Mouse (Mus musculus): ENCODE results near the gene Cyp2b13. TPM values are rescaled to one million over a fixed set of nuclear protein-coding genes. Genes with fewer than 3 reads are reported as not detected.
"Not testable (repeated sequence)": the region's sequence is repeated elsewhere in the genome, so short reads cannot be mapped to it uniquely, and the experiment has no call there.

Cyp2b13 gene
- polyA plus RNA-seq (2012; rRNA removed) = 0.77 TPM in 1 of 2 replicates, not detected in the other

DNA sequence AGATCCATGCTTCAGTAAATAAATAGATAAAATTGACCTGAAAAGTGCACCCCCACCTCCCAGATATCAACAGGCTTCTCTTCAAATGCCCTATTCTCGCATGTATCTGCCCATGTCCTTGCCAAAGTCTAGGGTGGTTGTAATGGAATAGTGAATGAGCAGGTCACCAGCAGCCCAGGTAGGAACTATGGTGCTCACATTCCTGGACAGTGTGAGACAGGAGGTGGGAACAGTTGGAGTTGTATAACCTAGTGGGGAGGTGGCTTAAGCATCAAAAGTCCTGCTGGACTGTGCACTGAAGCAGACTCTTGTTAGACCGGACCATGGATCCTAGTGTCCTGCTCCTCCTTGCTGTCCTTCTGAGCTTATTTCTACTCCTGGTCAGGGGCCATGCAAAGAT, at the start of gene Cyp2b13:
Cyp2b13 (plus strand) TSS at position 301 of the 400 bp plus-strand sequence.
- not testable (repeated sequence) for DNase-seq; H3K4me1 ChIP-seq (ENCODE audit: control insufficient read depth, insufficient read depth, low read length); H3K4me3 ChIP-seq (replicated peaks; ENCODE audit: extremely low read depth, low read depth, low read length)
- whole genome bisulfite sequencing = 81% methylated on average over 2 of the region's 2 CpGs

DNA sequence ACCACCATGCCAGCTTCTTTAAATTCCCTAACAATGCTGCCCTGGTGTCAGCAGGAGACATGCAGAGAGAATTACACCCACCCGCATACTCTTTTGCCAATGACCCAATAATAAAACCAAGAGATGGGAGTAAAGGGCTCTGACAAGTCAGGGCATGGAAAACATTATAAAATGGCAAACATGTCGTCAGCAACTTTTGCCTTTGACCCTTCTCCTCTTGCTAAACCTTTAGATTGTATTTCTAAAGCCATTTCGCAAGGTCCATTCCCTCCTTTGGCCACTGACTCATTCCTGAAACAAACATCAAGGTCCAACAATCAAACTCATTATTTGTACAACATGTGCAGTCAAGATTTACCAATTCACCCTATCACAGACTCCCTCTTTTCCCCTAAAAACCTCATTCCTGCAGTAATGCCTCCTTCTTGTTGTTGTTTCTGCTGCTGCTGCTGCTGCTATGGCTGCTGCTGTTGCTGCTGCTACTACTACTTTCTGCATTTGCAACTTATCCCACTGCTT, 41.4 kb upstream of the Cyp2b13 start:
- 83% methylated on average over 1 of the region's 3 CpGs for WGBS
- DNase-seq; H3K4me1 ChIP-seq (ENCODE audit: control insufficient read depth, insufficient read depth, low read length); H3K4me3 ChIP-seq (replicated peaks; ENCODE audit: extremely low read depth, low read depth, low read length): not testable (repeated sequence)

DNA sequence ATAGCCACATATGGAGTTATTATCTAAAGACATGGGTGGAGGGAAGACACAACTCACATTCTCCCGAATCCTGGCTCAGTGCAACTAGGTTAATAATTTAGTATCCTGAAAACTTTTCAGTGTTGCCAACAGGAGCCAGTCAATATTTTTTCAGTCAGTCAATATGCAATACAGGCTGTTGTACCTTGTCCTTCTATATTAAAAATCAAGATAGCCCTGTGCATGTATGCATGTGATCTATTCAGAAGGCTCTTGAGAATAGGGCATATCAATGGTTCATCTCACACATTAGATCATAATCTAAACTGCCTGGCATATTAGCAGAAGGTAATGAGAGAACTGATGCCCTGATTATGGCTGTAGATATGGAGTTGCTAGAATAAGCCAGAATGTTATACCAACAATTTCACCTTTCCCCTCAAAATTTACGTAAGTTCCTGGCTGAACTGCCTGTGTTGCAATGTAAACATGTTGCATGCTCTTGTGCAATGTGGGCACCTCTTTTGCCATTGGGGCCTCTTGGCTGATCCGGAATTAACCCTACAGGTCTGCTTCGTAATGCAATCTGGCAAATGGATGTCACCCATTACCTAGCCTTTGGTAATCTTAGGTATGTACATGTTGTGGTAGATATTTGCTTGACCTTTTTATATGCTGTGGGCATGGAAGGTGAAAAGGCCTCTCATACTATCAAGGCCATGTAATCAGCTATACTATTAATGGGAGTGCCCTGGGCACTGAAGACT, 6.2 kb upstream of the Cyp2b13 start:
- whole genome bisulfite sequencing = 64% methylated on average over 4 of the region's 4 CpGs
- not testable (repeated sequence) for DNase-seq

DNA sequence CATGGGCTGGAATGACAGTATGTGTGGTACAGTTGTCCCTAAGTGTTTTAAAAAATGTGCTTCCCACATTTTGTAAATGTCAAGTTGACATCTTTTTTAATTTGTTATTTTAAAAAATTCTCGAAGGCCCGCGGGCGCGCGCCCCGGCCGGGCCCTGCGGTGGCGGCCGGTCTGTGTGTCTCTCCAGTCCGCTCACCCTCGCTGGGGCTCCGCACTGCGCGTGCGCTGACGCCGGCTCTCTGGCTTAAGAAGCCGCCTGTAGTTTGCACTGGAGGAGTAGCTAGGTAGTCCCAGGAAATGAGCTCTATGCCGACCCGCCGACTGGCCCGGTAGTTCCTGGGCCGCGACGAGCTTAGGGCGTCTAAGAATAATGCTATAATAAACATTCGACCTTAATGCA, 10.4 kb downstream of the Cyp2b13 start:
- H3K4me1 ChIP-seq (ENCODE audit: control insufficient read depth, insufficient read depth, low read length); H3K4me3 ChIP-seq (replicated peaks; ENCODE audit: extremely low read depth, low read depth, low read length); DNase-seq: not testable (repeated sequence)
- 61% methylated on average over 29 of the region's 29 CpGs for WGBS

More for the DNA sequence above, 6.2 kb upstream of the Cyp2b13 start:
- not testable (repeated sequence) for H3K4me3 ChIP-seq (replicated peaks; ENCODE audit: extremely low read depth, low read depth, low read length); H3K4me1 ChIP-seq (ENCODE audit: control insufficient read depth, insufficient read depth, low read length)

DNA sequence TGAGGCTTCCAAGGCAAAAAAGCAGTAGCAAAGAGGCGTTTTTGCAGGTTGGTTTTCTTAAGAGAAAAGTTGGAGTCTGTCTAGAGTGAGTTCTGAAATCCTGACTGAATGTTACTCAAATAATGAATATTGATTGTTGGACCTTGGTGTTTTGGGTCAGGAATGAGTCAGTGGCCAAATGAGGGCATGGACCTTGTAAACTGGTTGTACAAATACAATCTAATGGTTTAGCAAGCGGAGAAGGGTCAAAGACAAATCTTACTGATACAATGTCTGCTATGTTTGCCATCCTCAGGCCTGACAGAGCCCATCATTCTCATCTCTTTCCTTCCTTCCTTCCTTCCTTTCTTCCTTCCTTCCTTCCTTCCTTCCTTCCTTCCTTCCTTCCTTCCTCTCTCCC, 21.3 kb downstream of the Cyp2b13 start:
- WGBS = 44% methylated on average over 2 of the region's 2 CpGs
- Histone ChIP-seq H3K4me1 (ENCODE audit: control insufficient read depth, insufficient read depth, low read length) (no peaks in the 10 kb centered on the region), H3K4me3 (replicated peaks; ENCODE audit: extremely low read depth, low read depth, low read length) (no peak overlapping the region)
- no peak for DNase-seq
- TF ChIP-seq POLR2A (IDR thresholded peaks at IDR 0.05; ENCODE audit: borderline replicate concordance, extremely low read depth, low read depth, low read length) = no peak
- TF ChIP-seq CTCF (IDR thresholded peaks at IDR 0.05; ENCODE audit: insufficient read depth, low read length) = no peak

DNA sequence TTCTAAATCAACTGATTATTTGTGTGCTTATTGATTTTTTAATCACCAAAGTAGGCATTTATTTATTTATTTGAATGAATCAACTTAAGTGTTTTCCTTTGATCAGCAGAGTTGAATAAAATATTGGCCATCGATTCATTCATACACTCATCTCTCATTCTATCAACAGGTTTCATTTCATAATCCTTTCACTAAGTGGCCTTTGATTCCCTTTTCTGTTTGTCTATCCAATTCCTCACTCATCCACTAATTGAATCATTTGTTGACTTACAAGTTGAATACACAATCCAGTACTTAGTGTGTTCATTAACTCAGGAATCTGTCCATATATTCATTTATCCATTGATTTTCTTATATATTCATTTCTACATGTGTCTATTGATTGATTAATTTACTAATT, 26.1 kb downstream of the Cyp2b13 start:
- TF ChIP-seq POLR2A (IDR thresholded peaks at IDR 0.05; ENCODE audit: borderline replicate concordance, extremely low read depth, low read depth, low read length) (no peak), CTCF (IDR thresholded peaks at IDR 0.05; ENCODE audit: insufficient read depth, low read length) (no peak)
- Histone ChIP-seq H3K4me1 (ENCODE audit: control insufficient read depth, insufficient read depth, low read length) (no peaks in the 10 kb centered on the region), H3K4me3 (replicated peaks; ENCODE audit: extremely low read depth, low read depth, low read length) (no peak overlapping the region)
- DNase-seq = no peak
- 86% methylated on average over 1 of the region's 1 CpGs for WGBS

DNA sequence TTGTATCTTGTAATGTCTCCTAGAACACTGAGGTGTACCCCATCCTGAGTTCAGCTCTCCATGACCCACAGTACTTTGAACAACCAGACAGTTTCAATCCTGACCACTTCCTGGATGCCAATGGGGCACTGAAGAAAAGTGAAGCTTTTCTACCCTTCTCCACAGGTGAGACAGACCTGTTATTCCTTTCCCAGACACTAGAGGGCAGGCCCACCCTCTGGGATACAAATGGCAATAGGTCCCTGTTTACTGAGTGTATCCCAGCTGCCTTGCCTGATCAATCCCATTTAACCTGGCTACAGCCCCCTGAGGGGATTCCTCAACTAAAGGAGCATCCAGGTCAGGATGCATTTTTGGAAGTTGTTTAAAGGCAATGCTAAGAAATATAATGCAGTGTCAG, 27.3 kb downstream of the Cyp2b13 start:
- H3K4me3 ChIP-seq (replicated peaks; ENCODE audit: extremely low read depth, low read depth, low read length); DNase-seq; H3K4me1 ChIP-seq (ENCODE audit: control insufficient read depth, insufficient read depth, low read length): not testable (repeated sequence)

DNA sequence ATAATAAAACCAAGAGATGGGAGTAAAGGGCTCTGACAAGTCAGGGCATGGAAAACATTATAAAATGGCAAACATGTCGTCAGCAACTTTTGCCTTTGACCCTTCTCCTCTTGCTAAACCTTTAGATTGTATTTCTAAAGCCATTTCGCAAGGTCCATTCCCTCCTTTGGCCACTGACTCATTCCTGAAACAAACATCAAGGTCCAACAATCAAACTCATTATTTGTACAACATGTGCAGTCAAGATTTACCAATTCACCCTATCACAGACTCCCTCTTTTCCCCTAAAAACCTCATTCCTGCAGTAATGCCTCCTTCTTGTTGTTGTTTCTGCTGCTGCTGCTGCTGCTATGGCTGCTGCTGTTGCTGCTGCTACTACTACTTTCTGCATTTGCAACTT, 78.3 kb downstream of the Cyp2b13 start:
- no CpG with 5 or more reads among the region's 2 CpGs for WGBS
- not testable (repeated sequence) for DNase-seq; H3K4me1 ChIP-seq (ENCODE audit: control insufficient read depth, insufficient read depth, low read length); H3K4me3 ChIP-seq (replicated peaks; ENCODE audit: extremely low read depth, low read depth, low read length)

DNA sequence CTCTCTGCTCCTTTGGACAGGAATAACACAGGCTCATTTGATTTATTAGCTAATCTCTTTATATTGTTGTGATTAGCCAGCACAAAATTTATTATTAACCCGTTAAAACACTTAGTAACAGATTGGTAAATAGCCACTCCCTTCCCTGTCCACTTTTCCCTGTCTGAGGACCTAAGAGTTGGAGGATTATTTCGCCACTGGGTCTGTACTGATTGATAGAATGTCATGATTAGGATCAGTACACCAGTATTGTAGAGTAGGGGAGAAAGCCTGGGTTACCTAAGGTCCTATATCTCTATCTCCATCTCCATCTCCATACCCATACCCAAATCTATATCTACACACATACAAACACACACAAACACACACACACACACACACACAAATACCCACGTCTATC, 82.4 kb downstream of the Cyp2b13 start:
- not testable (repeated sequence) for DNase-seq; H3K4me3 ChIP-seq (replicated peaks; ENCODE audit: extremely low read depth, low read depth, low read length); H3K4me1 ChIP-seq (ENCODE audit: control insufficient read depth, insufficient read depth, low read length)
- WGBS = 75% methylated on average over 1 of the region's 3 CpGs

Other genes starting within 250 kb of the Cyp2b13 start
- gene Cyp2s1, start 244.6 kb upstream of the Cyp2b13 start, polyA plus RNA-seq (2012; rRNA removed) = 116 and 135 TPM in 2 replicates
- 120 and 161 TPM in 2 replicates for gene Cyp2b10, start 163.9 kb upstream of the Cyp2b13 start, polyA plus RNA-seq (2012; rRNA removed)
- not detected in 2 replicates for gene Cyp2b9, start 111.9 kb downstream of the Cyp2b13 start, polyA plus RNA-seq (2012; rRNA removed)
- gene Vmn1r184, start 198.8 kb downstream of the Cyp2b13 start, polyA plus RNA-seq (2012; rRNA removed) = not detected in 2 replicates
- 0.12 TPM in 1 of 2 replicates, not detected in the other for gene Cyp2a4, start 245.7 kb downstream of the Cyp2b13 start, polyA plus RNA-seq (2012; rRNA removed)